In genomic region chr1:36914455-36915199, GRCm38 (mm10) we compare ENCODE assay signal across 9 mouse cellular contexts. TPM values are rescaled to one million over a fixed set of nuclear protein-coding genes. Genes with fewer than 3 reads are reported as not detected.
A peak's percentile ranks its signal among the peaks of the same experiment; 100 is the strongest.
DNase-seq lines count a peak whose midpoint lies in the region; ATAC-seq and TF ChIP-seq lines count a peak whose summit lies in the region.
"Had no signal": no experiment of that assay in that cellular context is flagged by ENCODE, and none has a peak within 500 bp of the region (broad histone marks: within the 10 kb centered on the region; RNA-seq: fewer than 3 reads in every experiment).

No protein-coding gene starts in this region.

- intact Hi-C loops in left cerebral cortex, adult 2 months (cut with DNase I), result no loop called here

- H3K4me1 ChIP-seq in intestine, embryonic 15.5 days (replicated peaks), result peaks cover 15% of the 10 kb centered on the region
- peaks cover 4% of the 10 kb centered on the region; the same call in 1 of the 2 replicates for H3K4me1 ChIP-seq in intestine, postnatal 0 days (replicated peaks; ENCODE audit: control insufficient read depth, insufficient read depth, low read length)
- H3K4me1 ChIP-seq in heart, postnatal 0 days (ENCODE audit: control insufficient read depth, insufficient read depth), result peaks cover 37% of the 10 kb centered on the region

- H3K4me3 ChIP-seq in intestine, embryonic 15.5 days (replicated peaks), result no peak overlapping the region
- no peak overlapping the region for H3K4me3 ChIP-seq in intestine, postnatal 0 days (ENCODE audit: low read depth, low read length)
- no peak overlapping the region for H3K4me3 ChIP-seq in heart, postnatal 0 days (ENCODE audit: low read depth, low read length)
- no peak overlapping the region for H3K4me3 ChIP-seq in left cerebral cortex, adult 2 months

- TF ChIP-seq EP300 in heart, postnatal 0 days (IDR thresholded peaks at IDR 0.05; ENCODE audit: low read depth), result 0 out of 2 replicates have a peak, but pooled peaks have one; percentile 43

- no peaks in the 10 kb centered on the region for H3K27me3 ChIP-seq in intestine, embryonic 15.5 days (replicated peaks)
- H3K27me3 ChIP-seq in intestine, postnatal 0 days (replicated peaks; ENCODE audit: control insufficient read depth, insufficient read depth, low read length), result no peaks in the 10 kb centered on the region
- H3K27me3 ChIP-seq in heart, postnatal 0 days (ENCODE audit: control insufficient read depth, insufficient read depth, low read length), result no peaks in the 10 kb centered on the region

- H3K27ac ChIP-seq in intestine, embryonic 15.5 days, result no peak overlapping the region
- no peak overlapping the region for H3K27ac ChIP-seq in intestine, postnatal 0 days (ENCODE audit: low read depth, low read length)
- peak overlapping the region; percentile 46; the same call in 1 of the 2 replicates for H3K27ac ChIP-seq in heart, postnatal 0 days (ENCODE audit: low read depth)
- no peak overlapping the region; the same call in 1 of the 2 replicates for H3K27ac ChIP-seq in left cerebral cortex, adult 2 months

- H3K36me3 ChIP-seq in intestine, embryonic 15.5 days, result no peaks in the 10 kb centered on the region
- no peaks in the 10 kb centered on the region for H3K36me3 ChIP-seq in intestine, postnatal 0 days (ENCODE audit: control insufficient read depth, insufficient read depth)
- no peaks in the 10 kb centered on the region for H3K36me3 ChIP-seq in heart, postnatal 0 days (replicated peaks; ENCODE audit: control insufficient read depth, insufficient read depth, low read length)

- 44% methylated on average over 7 of the region's 7 CpGs for WGBS in intestine, embryonic 15.5 days
- WGBS in intestine, postnatal 0 days, result 40% methylated on average over 7 of the region's 7 CpGs
- WGBS in heart, postnatal 0 days, result 33% methylated on average over 7 of the region's 7 CpGs

- H3K4me2 ChIP-seq in intestine, embryonic 15.5 days (replicated peaks), result no peak overlapping the region
- no peak overlapping the region for H3K4me2 ChIP-seq in intestine, postnatal 0 days (replicated peaks; ENCODE audit: low read depth)
- H3K4me2 ChIP-seq in heart, postnatal 0 days (ENCODE audit: low read depth, low read length), result no peak overlapping the region

- TF ChIP-seq POLR2A in brain, embryonic 14.5 days (IDR thresholded peaks at IDR 0.05; ENCODE audit: borderline replicate concordance, extremely low read depth, insufficient read depth, insufficient read length, poor library complexity, severe bottlenecking), result no peak

- peak; percentile 33 for DNase-seq in brain, embryonic 14.5 days (ENCODE audit: low read depth)
- peak; percentile 70 for DNase-seq in heart, postnatal 0 days (ENCODE audit: low spot score)
- DNase-seq in lung, postnatal 10 days, result peak; percentile 45
- DNase-seq in left cerebral cortex, adult 2 months (ENCODE audit: extremely low spot score in 1 of 2, low spot score in 2 of 2), result no peak
- no peak for DNase-seq in urinary bladder, postnatal 4 days (ENCODE audit: low spot score in 2 of 2)
- DNase-seq in frontal cortex, adult 2 months (ENCODE audit: extremely low spot score in 1 of 2, low spot score in 1 of 2), result no peak
- DNase-seq: cerebellum, adult 2 months had no signal

- H3K9ac ChIP-seq in intestine, embryonic 15.5 days, result no peak overlapping the region
- no peak overlapping the region for H3K9ac ChIP-seq in intestine, postnatal 0 days (ENCODE audit: low read depth, low read length)
- no peak overlapping the region for H3K9ac ChIP-seq in heart, postnatal 0 days (replicated peaks; ENCODE audit: low read depth, low read length)

- ATAC-seq in intestine, embryonic 15.5 days, result 0 out of 2 replicates have a peak, but pooled peaks have one; percentile 40
- no peak for ATAC-seq in intestine, postnatal 0 days
- peak; percentile 74 for ATAC-seq in heart, postnatal 0 days (ENCODE audit: insufficient read depth, low read depth)

- no peak for TF ChIP-seq CTCF in intestine, postnatal 0 days (IDR thresholded peaks at IDR 0.05; ENCODE audit: low read depth)
- TF ChIP-seq CTCF in brain, embryonic 14.5 days (IDR thresholded peaks at IDR 0.05; ENCODE audit: borderline replicate concordance, extremely low read depth, insufficient read depth, insufficient read length), result no peak
- no peak for TF ChIP-seq CTCF in heart, postnatal 0 days (IDR thresholded peaks at IDR 0.05; ENCODE audit: low read depth)
- no peak for TF ChIP-seq CTCF in left cerebral cortex, adult 2 months (IDR thresholded peaks at IDR 0.05)

- H3K9me3 ChIP-seq in intestine, embryonic 15.5 days, result no peaks in the 10 kb centered on the region
- no peaks in the 10 kb centered on the region for H3K9me3 ChIP-seq in intestine, postnatal 0 days (ENCODE audit: control insufficient read depth)
- H3K9me3 ChIP-seq in heart, postnatal 0 days (replicated peaks; ENCODE audit: control insufficient read depth, low read length), result no peaks in the 10 kb centered on the region

RNA-seq across cellular contexts. Expression of gene Tmem131, which starts 28.8 kb away (rescaled TPM):
- 13.3 and 13.7 TPM in 2 replicates for polyA plus RNA-seq in intestine, embryonic 15.5 days (2015; fragmentation: Nextera tagmentation; extraction: Ambion mirVana)
- polyA plus RNA-seq in intestine, postnatal 0 days (2015; fragmentation: Nextera tagmentation; extraction: Ambion mirVana), result 10.6 TPM in 2 replicates
- 28.5 and 48.1 TPM in 2 replicates for polyA plus RNA-seq in brain, embryonic 14.5 days (2012; rRNA removed)
- total RNA-seq in heart, postnatal 0 days (2014; rRNA removed; ENCODE audit: low replicate concordance), result 10.1 and 11.3 TPM in 2 replicates
- polyA plus RNA-seq in heart, postnatal 0 days (2015; fragmentation: Nextera tagmentation; extraction: Ambion mirVana), result 3.9 TPM in 2 replicates
- total RNA-seq in left cerebral cortex, adult 2 months (2021), result 10 to 100 TPM; 53.6 to 61.1 TPM
- 42.4 and 44.8 TPM in 2 replicates for polyA plus RNA-seq in frontal cortex, adult 2 months (2012; rRNA removed)

Comparison
In these comparisons a context has a peak if more than half of its experiments do, and no peak if none do; other contexts are left out.
1. DNase-seq: peak in brain, embryonic 14.5 days (single experiment), heart, postnatal 0 days (single experiment) and lung, postnatal 10 days (single experiment); none in left cerebral cortex, adult 2 months (0 of 2), urinary bladder, postnatal 4 days (0 of 2) and frontal cortex, adult 2 months (0 of 2).